ENCODE assay signal across 8 mouse cellular contexts in genomic region chr5:26816975-26817941, GRCm38 (mm10). TPM values are rescaled to one million over a fixed set of nuclear protein-coding genes. Genes with fewer than 3 reads are reported as not detected.
A peak's percentile ranks its signal among the peaks of the same experiment; 100 is the strongest.
DNase-seq lines count a peak whose midpoint lies in the region; ATAC-seq and TF ChIP-seq lines count a peak whose summit lies in the region.

TSS of gene Dpp6 (plus strand) at chr5:26817203.

- H3K36me3 ChIP-seq in forebrain, embryonic 16.5 days (ENCODE audit: control insufficient read depth, insufficient read depth) = no peaks in the 10 kb centered on the region
- no peaks in the 10 kb centered on the region for H3K36me3 ChIP-seq in kidney, embryonic 15.5 days
- H3K36me3 ChIP-seq in liver, embryonic 13.5 days = no peaks in the 10 kb centered on the region
- no peaks in the 10 kb centered on the region for H3K36me3 ChIP-seq in stomach, embryonic 15.5 days

- DNase-seq in Patski (ENCODE audit: low read depth, low spot score) = no peak
- peak; percentile 88 for DNase-seq in cerebellum, adult 11-12 months
- no peak for DNase-seq in liver, embryonic 13.5 days
- DNase-seq in urinary bladder, adult 18-20 months (ENCODE audit: low spot score in 2 of 2) = no peak
- DNase-seq in B cell, adult 2 months = no peak

- H3K9ac ChIP-seq in forebrain, embryonic 16.5 days (replicated peaks; ENCODE audit: low read depth, low read length) = peak within 1 kb of the TSS; percentile 45
- H3K9ac ChIP-seq in kidney, embryonic 15.5 days = 0 out of 2 replicates have a peak within 1 kb of the TSS, but pooled peaks have one; percentile 21
- no peak within 1 kb of the TSS for H3K9ac ChIP-seq in liver, embryonic 13.5 days
- H3K9ac ChIP-seq in stomach, embryonic 15.5 days = no peak within 1 kb of the TSS

- CTCF ChIA-PET in Patski (lab: Charles Lee) = no interaction called here

- peak within 1 kb of the TSS; percentile 45 for H3K4me3 ChIP-seq in forebrain, embryonic 16.5 days (replicated peaks; ENCODE audit: low read length)
- H3K4me3 ChIP-seq in kidney, embryonic 15.5 days (replicated peaks) = peak within 1 kb of the TSS; percentile 38
- H3K4me3 ChIP-seq in liver, embryonic 13.5 days (replicated peaks) = no peak within 1 kb of the TSS
- H3K4me3 ChIP-seq in stomach, embryonic 15.5 days (replicated peaks) = peak within 1 kb of the TSS; percentile 21

- no peak for TF ChIP-seq CTCF in Patski (IDR thresholded peaks at IDR 0.05)

- peak; percentile 35 for ATAC-seq in Patski
- ATAC-seq in forebrain, embryonic 16.5 days = peak; percentile 87
- peak; percentile 69 for ATAC-seq in kidney, embryonic 15.5 days (replicated peaks; ENCODE audit: low FRiP score)
- ATAC-seq in liver, embryonic 13.5 days (ENCODE audit: low read depth) = no peak
- no peak for ATAC-seq in stomach, embryonic 15.5 days (ENCODE audit: insufficient read depth, low FRiP score, low read depth)

- 0 out of 2 replicates have a peak, but pooled peaks cover 9% of the 10 kb centered on the region for H3K4me1 ChIP-seq in forebrain, embryonic 16.5 days (replicated peaks; ENCODE audit: control insufficient read depth, insufficient read depth, low read length)
- H3K4me1 ChIP-seq in kidney, embryonic 15.5 days = 0 out of 2 replicates have a peak, but pooled peaks cover 8% of the 10 kb centered on the region
- no peaks in the 10 kb centered on the region for H3K4me1 ChIP-seq in liver, embryonic 13.5 days (replicated peaks)
- H3K4me1 ChIP-seq in stomach, embryonic 15.5 days = no peaks in the 10 kb centered on the region

- POLR2A ChIA-PET in Patski (lab: Charles Lee) = no interaction called here

- no peaks in the 10 kb centered on the region for H3K9me3 ChIP-seq in forebrain, embryonic 16.5 days (ENCODE audit: control insufficient read depth, low read length)
- H3K9me3 ChIP-seq in kidney, embryonic 15.5 days (replicated peaks) = no peaks in the 10 kb centered on the region
- no peaks in the 10 kb centered on the region for H3K9me3 ChIP-seq in liver, embryonic 13.5 days (replicated peaks)
- H3K9me3 ChIP-seq in stomach, embryonic 15.5 days = no peaks in the 10 kb centered on the region

- H3K27ac ChIP-seq in forebrain, embryonic 16.5 days (ENCODE audit: low read length) = no peak within 1 kb of the TSS
- no peak within 1 kb of the TSS for H3K27ac ChIP-seq in kidney, embryonic 15.5 days
- no peak within 1 kb of the TSS for H3K27ac ChIP-seq in liver, embryonic 13.5 days
- no peak within 1 kb of the TSS for H3K27ac ChIP-seq in stomach, embryonic 15.5 days

- H3K4me2 ChIP-seq in forebrain, embryonic 16.5 days (ENCODE audit: low read length) = peak within 1 kb of the TSS; percentile 83
- peak within 1 kb of the TSS; percentile 73 for H3K4me2 ChIP-seq in kidney, embryonic 15.5 days
- peak within 1 kb of the TSS; percentile 12 for H3K4me2 ChIP-seq in liver, embryonic 13.5 days
- peak within 1 kb of the TSS; percentile 53 for H3K4me2 ChIP-seq in stomach, embryonic 15.5 days

- in situ Hi-C loops in Patski (cut with MboI; ENCODE audit: low pct_unique_long_range_greater_than_20kb) = no loop called here

- no peaks in the 10 kb centered on the region for H3K27me3 ChIP-seq in Patski
- H3K27me3 ChIP-seq in forebrain, embryonic 16.5 days (replicated peaks; ENCODE audit: control insufficient read depth, insufficient read depth, low read length) = peaks cover 20% of the 10 kb centered on the region
- peaks cover 31% of the 10 kb centered on the region for H3K27me3 ChIP-seq in kidney, embryonic 15.5 days
- H3K27me3 ChIP-seq in liver, embryonic 13.5 days = peaks cover 18% of the 10 kb centered on the region
- H3K27me3 ChIP-seq in stomach, embryonic 15.5 days (replicated peaks) = peaks cover 19% of the 10 kb centered on the region

- WGBS in forebrain, embryonic 16.5 days = 2% methylated on average over 48 of the region's 48 CpGs
- WGBS in kidney, embryonic 15.5 days = 4% methylated on average over 48 of the region's 48 CpGs
- 6% methylated on average over 48 of the region's 48 CpGs for WGBS in liver, embryonic 13.5 days (ENCODE audit: insufficient replicate concordance)
- 3% methylated on average over 48 of the region's 48 CpGs for WGBS in stomach, embryonic 15.5 days

RNA-seq across cellular contexts. Expression of gene Dpp6, which starts in this region (rescaled TPM):
- 0.56 TPM for polyA plus RNA-seq in Patski (2021)
- polyA plus RNA-seq in forebrain, embryonic 16.5 days (2015; fragmentation: Nextera tagmentation; extraction: Ambion mirVana) = 28.5 and 42.0 TPM in 2 replicates
- 2.1 and 3.5 TPM in 2 replicates for polyA plus RNA-seq in kidney, embryonic 15.5 days (2015; fragmentation: Nextera tagmentation; extraction: Ambion mirVana)
- polyA plus RNA-seq in liver, embryonic 13.5 days (2015; fragmentation: Nextera tagmentation; extraction: Ambion mirVana) = 0.29 and 0.31 TPM in 2 replicates
- polyA plus RNA-seq in stomach, embryonic 15.5 days (2015; fragmentation: Nextera tagmentation; extraction: Ambion mirVana) = 1.9 and 2.4 TPM in 2 replicates

Comparison
In these comparisons a context has a peak if more than half of its experiments do, and no peak if none do; other contexts are left out.
1. Peak in ATAC-seq in Patski; RNA of the gene not detected or under 1 TPM.
2. ATAC-seq: peak in forebrain, embryonic 16.5 days (single experiment) and kidney, embryonic 15.5 days (single experiment); none in liver, embryonic 13.5 days (single experiment) and stomach, embryonic 15.5 days (single experiment).
3. H3K4me2 ChIP-seq: peak in every context shown above with its lines; median percentile 83 in forebrain, embryonic 16.5 days; 73 in kidney, embryonic 15.5 days; 53 in stomach, embryonic 15.5 days; 12 in liver, embryonic 13.5 days.
4. H3K9ac ChIP-seq: peak in forebrain, embryonic 16.5 days (single experiment) and kidney, embryonic 15.5 days (single experiment); none in liver, embryonic 13.5 days (single experiment) and stomach, embryonic 15.5 days (single experiment).